Mouse (Mus musculus) ES-CJ7 (cell line): ENCODE measurements around the gene Ctdsp2.

Experiments used
- DNase-seq: peaks from one replicate; pipeline ENCODE4 v3.0.0; 2011; ENCODE audit warnings: low read depth, low spot score

Gene Ctdsp2

GRCm38 (mm10) chr10:126978277-126978994 lies at the start of gene Ctdsp2:
Gene Ctdsp2, plus strand, starts transcription at chr10:126978717.
- peak; percentile 100 for DNase-seq

- no peak for DNase-seq
These were observed 49.7 kb upstream of the Ctdsp2 start for GRCm38 (mm10) chr10:126928819-126929206.

- DNase-seq: no peak
These were observed 49.0 kb upstream of the Ctdsp2 start for GRCm38 (mm10) chr10:126929543-126929942.

- DNase-seq: no peak
These were observed 48.0 kb upstream of the Ctdsp2 start for GRCm38 (mm10) chr10:126930270-126931121.

- DNase-seq: no peak
These were observed 47.3 kb upstream of the Ctdsp2 start for GRCm38 (mm10) chr10:126931123-126931759.

- no peak for DNase-seq
These were observed 46.8 kb upstream of the Ctdsp2 start for GRCm38 (mm10) chr10:126931760-126932139.

GRCm38 (mm10) chr10:126934561-126934960 lies 44.0 kb upstream of the Ctdsp2 start:
- DNase-seq: no peak

- no peak for DNase-seq
These were observed 43.4 kb upstream of the Ctdsp2 start for GRCm38 (mm10) chr10:126935121-126935520.

- DNase-seq: no peak
These were observed 42.7 kb upstream of the Ctdsp2 start for GRCm38 (mm10) chr10:126935556-126936381.

GRCm38 (mm10) chr10:126940949-126941348 lies 37.6 kb upstream of the Ctdsp2 start:
- no peak for DNase-seq

- DNase-seq: peak; percentile 42
These were observed 33.0 kb upstream of the Ctdsp2 start for GRCm38 (mm10) chr10:126945531-126945930.

- DNase-seq: no peak
These were observed 28.7 kb upstream of the Ctdsp2 start for GRCm38 (mm10) chr10:126949824-126950223.

GRCm38 (mm10) chr10:126950572-126950971 lies 27.9 kb upstream of the Ctdsp2 start:
- DNase-seq: no peak

GRCm38 (mm10) chr10:126952375-126952774 lies 26.1 kb upstream of the Ctdsp2 start:
- DNase-seq: no peak

GRCm38 (mm10) chr10:126953029-126953471 lies 25.5 kb upstream of the Ctdsp2 start:
- no peak for DNase-seq

- no peak for DNase-seq
These were observed 21.7 kb upstream of the Ctdsp2 start for GRCm38 (mm10) chr10:126956692-126957358.

- peak; percentile 70 for DNase-seq
These were observed 21.0 kb upstream of the Ctdsp2 start for GRCm38 (mm10) chr10:126957359-126958107.

- no peak for DNase-seq
These were observed 18.0 kb upstream of the Ctdsp2 start for GRCm38 (mm10) chr10:126960496-126960895.

- peak; percentile 79 for DNase-seq
These were observed 16.8 kb upstream of the Ctdsp2 start for GRCm38 (mm10) chr10:126961757-126962156.
